Mouse (Mus musculus) embryonic facial prominence, embryonic 14.5 days (tissue): ENCODE measurements around the gene 1700125H20Rik. TPM values are rescaled to one million over a fixed set of nuclear protein-coding genes. Genes with fewer than 3 reads are reported as not detected.

Source experiments
- ATAC-seq: fragments of 200-750 bp; cut with Nextera tagmentation; 2 replicates; pipeline ENCODE4 v1.8.0; 2017; ENCODE audit warnings: low read depth, moderate number of reproducible peaks, moderate TSS enrichment
- DNase-seq: peaks from one replicate; pipeline ENCODE4 v3.0.0-alpha.2; 2015; ENCODE audit warnings: low spot score
- H3K27ac ChIP-seq: fragments of 300-500 bp; sonication (generic); replicated peaks from 2 replicates; pipeline ENCODE4 v1.5.1; 2014; ENCODE audit warnings: low read depth, mild to moderate bottlenecking, low read length, moderate library complexity
- H3K27me3 ChIP-seq: fragments of 300-500 bp; sonication (generic); replicated peaks from 2 replicates; pipeline ENCODE4 v1.6.1; 2014; ENCODE audit warnings: low read length; ENCODE audit not compliant: control insufficient read depth, insufficient read depth
- H3K36me3 ChIP-seq: fragments of 300-500 bp; sonication (generic); 2 replicates; pipeline ENCODE4 v1.6.1; 2014; ENCODE audit warnings: low read length, mixed read lengths; ENCODE audit not compliant: control insufficient read depth, insufficient read depth
- H3K4me1 ChIP-seq: fragments of 300-500 bp; sonication (generic); 2 replicates; pipeline ENCODE4 v1.6.1; 2014; ENCODE audit warnings: antibody characterized with exemption, low read length; ENCODE audit not compliant: control insufficient read depth, insufficient read depth
- H3K4me2 ChIP-seq: fragments of 300-500 bp; sonication (generic); 2 replicates; pipeline ENCODE4 v1.6.1; 2014; ENCODE audit warnings: low read depth, mild to moderate bottlenecking, low read length, moderate library complexity, mixed read lengths
- H3K4me3 ChIP-seq: fragments of 300-500 bp; sonication (generic); 2 replicates; pipeline ENCODE4 v1.5.1; 2014; ENCODE audit warnings: low read depth, mild to moderate bottlenecking, low read length
- H3K9ac ChIP-seq: fragments of 300-500 bp; sonication (generic); 2 replicates; pipeline ENCODE4 v1.6.1; 2014; ENCODE audit warnings: low read depth, mild to moderate bottlenecking, low read length, moderate library complexity, mixed read lengths
- H3K9me3 ChIP-seq: fragments of 300-500 bp; sonication (generic); 2 replicates; pipeline ENCODE4 v1.6.1; 2016; ENCODE audit warnings: low read length; ENCODE audit not compliant: control insufficient read depth
- WGBS: fragments of 180-500 bp; shearing (Covaris S2); extraction: QIAGEN DNeasy Blood & Tissue Kit; methylation state at CpG from one replicate; pipeline ENCODE4 v1.1.7; 2014; 5-methylcytosine and 5-hydroxymethylcytosine counted together
- polyA plus RNA-seq: library from polyadenylated mRNA; unstranded; fragments of >200 nt; fragmentation: Nextera tagmentation; extraction: Ambion mirVana; gene quantifications from 2 replicates; pipeline ENCODE4 v1.2.1, GENCODE M21; 2014

1700125H20Rik gene
- polyA plus RNA-seq, 1 experiment from 2014 or later = 0.96 TPM

DNA sequence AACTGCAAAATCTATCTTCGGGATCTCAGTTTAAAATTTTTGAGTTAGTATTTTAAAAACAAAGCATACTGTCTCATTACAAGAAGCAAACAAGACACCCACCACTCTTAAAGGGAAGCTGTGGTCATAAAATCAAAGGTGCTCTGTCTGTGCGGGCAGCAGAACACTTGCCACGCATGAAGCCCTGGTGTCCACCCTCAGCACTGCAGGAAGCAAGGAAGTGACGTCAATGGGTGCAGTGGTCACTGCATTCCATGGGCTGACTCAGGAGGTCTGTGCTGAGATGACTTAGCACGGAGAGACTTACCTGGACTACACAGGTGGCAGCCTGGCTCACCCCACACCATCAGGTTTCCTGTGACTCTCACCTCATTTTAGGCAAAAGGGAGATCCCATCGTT, 7.6 kb downstream of the 1700125H20Rik start:
- ATAC-seq (no peak), DNase-seq (no peak)
- 78% methylated on average over 6 of the region's 6 CpGs for WGBS
- Histone ChIP-seq H3K27ac (no peak overlapping the region), H3K4me2 (no peak overlapping the region), H3K9ac (no peak overlapping the region), H3K4me1 (no peaks in the 10 kb centered on the region), H3K27me3 (no peaks in the 10 kb centered on the region), H3K4me3 (no peak overlapping the region), H3K9me3 (no peaks in the 10 kb centered on the region), H3K36me3 (no peaks in the 10 kb centered on the region)

DNA sequence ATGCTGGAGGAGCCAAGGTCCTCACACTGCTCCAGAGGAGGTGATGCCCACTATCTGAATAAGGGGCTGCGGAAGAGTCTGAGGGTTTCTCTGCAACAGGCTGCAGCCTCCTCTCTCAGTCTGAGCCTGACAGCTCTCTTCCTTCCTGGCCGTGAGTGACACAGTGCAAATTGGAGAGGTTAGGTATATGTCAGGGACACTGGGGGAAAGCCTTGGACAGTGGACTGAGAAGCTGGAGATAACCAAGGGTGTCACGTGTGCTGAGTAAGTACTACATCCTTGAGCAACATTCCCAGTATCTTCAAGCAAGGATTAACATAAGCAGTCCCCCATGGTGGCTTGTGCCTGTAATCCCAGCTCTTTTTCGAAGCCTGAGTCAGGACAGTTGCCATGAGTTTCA, 8.2 kb downstream of the 1700125H20Rik start:
- Histone ChIP-seq H3K36me3 (no peaks in the 10 kb centered on the region), H3K27ac (no peak overlapping the region), H3K4me3 (no peak overlapping the region), H3K27me3 (no peaks in the 10 kb centered on the region), H3K4me1 (no peaks in the 10 kb centered on the region), H3K4me2 (no peak overlapping the region), H3K9me3 (no peaks in the 10 kb centered on the region), H3K9ac (no peak overlapping the region)
- ATAC-seq (no peak), DNase-seq (no peak)
- WGBS = 87% methylated on average over 4 of the region's 4 CpGs

DNA sequence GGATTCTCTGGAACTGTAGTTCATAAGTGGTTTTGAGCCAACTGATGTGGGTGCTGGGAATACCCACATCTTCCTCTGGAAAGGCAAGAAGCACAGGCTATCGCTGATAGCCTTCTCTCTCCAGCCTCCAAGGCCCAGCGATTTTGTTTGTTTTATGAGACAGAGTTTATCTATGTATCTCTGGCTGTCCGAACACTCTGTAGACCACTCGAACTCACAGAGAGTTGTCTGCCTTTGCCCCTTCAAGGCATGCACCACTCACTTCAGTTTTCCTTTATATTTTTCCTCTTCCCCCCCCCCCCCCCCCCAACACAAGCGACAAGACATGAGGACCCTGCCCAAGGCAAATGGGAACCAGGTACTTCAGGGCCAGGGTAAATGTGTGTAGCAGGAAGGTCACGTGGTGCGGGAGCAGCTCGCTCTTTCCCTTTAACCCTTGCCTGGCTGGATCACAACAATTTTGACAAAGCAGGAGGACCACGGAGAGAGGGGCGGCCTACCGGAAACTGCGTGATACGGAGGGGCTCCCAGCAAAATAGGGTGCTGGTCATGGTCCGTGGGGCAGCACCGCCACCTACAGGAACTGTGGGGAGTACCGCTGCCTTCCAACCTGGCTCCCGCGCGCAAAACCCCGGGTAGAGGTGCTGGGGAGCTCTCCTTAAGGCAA, 12.5 kb downstream of the 1700125H20Rik start:
- peak overlapping the region; percentile 39 for H3K4me3 ChIP-seq
- peak; percentile 93 for DNase-seq
- WGBS = 6% methylated on average over 20 of the region's 20 CpGs
- no peaks in the 10 kb centered on the region for H3K36me3 ChIP-seq
- H3K4me2 ChIP-seq = peak overlapping the region; percentile 63
- H3K27ac ChIP-seq = peak overlapping the region; percentile 46; the same call in 1 of the 2 replicates
- peak; percentile 96 for ATAC-seq
- no peaks in the 10 kb centered on the region for H3K4me1 ChIP-seq
- no peaks in the 10 kb centered on the region for H3K27me3 ChIP-seq
- H3K9ac ChIP-seq = peak overlapping the region; percentile 51
- H3K9me3 ChIP-seq = no peaks in the 10 kb centered on the region

DNA sequence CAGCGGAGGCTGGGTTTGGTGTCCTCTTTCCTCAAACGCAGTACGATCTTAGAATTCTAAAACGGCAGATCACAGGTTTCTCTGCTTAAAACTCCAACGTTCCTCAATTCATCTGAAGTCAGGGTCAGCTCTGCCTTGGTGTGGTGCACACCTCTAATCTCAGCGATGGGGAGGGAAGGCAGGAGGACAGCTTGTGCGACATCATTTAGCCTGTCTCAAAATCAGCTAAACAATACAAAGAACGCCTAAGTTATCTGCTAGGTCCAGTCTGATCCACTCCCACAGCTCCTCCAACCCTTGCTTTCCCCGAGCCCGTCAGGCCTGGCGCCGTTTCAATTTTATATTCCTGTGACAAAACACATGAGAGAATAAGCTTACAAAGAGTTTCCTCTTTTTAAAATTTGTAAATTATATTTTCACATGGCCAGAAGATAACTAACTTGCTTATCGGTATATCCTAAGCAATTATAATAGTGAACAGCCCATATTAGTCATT, 13.1 kb downstream of the 1700125H20Rik start:
- Histone ChIP-seq H3K36me3 (peaks cover 2% of the 10 kb centered on the region), H3K9me3 (no peaks in the 10 kb centered on the region), H3K27ac (peak overlapping the region; percentile 46; the same call in 1 of the 2 replicates), H3K9ac (peak overlapping the region; percentile 51), H3K27me3 (no peaks in the 10 kb centered on the region), H3K4me3 (peak overlapping the region; percentile 39), H3K4me2 (peak overlapping the region; percentile 63), H3K4me1 (no peaks in the 10 kb centered on the region)
- ATAC-seq (peak; percentile 7; the same call in 1 of the 2 replicates), DNase-seq (peak; percentile 5)
- 19% methylated on average over 13 of the region's 13 CpGs for WGBS

DNA sequence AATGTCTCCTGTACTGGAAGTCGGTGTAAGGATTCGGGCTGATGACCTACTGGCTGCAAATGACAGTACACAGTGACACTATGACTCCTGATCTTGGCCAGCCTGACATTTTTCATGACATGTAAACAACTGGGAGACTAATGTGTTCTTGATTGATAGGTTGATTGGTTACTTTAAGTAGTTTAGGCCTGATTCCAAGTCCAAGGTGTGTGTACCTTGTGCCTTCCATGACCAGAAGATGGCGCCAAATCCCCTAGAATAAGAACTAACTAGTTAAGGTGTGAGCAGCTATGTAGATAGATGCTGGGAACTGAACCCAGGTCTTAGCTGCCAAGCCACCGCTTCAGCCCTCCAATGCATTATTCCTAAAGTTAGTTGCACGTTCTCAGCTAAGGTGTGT, 13.9 kb downstream of the 1700125H20Rik start:
- ATAC-seq = no peak
- Histone ChIP-seq H3K4me2 (no peak overlapping the region), H3K27ac (no peak overlapping the region), H3K4me1 (no peaks in the 10 kb centered on the region), H3K4me3 (no peak overlapping the region), H3K36me3 (peaks cover 9% of the 10 kb centered on the region), H3K9me3 (no peaks in the 10 kb centered on the region), H3K9ac (no peak overlapping the region), H3K27me3 (no peaks in the 10 kb centered on the region)
- DNase-seq = peak; percentile 47
- WGBS = 67% methylated on average over 5 of the region's 5 CpGs

DNA sequence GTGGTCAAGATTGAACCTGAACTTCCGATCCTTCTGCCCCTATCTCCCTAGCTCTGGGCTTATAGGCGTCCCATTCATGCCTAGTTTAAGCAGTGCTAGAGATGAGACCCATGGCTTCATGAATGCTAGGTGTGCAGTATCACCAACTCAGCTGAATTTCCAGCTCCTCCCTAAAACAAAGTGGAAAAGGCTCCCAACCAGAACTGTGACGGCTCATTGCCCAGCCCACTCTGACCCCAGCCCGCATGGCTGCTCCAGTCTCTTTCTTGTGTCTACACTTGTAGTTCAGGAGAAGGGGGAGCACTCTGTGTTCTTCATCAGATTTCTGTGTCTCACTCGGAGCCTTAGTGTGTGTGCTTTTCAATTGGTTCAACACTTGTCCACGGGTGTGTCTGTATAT, 14.6 kb downstream of the 1700125H20Rik start:
- no peaks in the 10 kb centered on the region for H3K9me3 ChIP-seq
- H3K4me1 ChIP-seq = no peaks in the 10 kb centered on the region
- no peak for DNase-seq
- no peaks in the 10 kb centered on the region for H3K27me3 ChIP-seq
- no peak overlapping the region for H3K4me2 ChIP-seq
- 90% methylated on average over 6 of the region's 6 CpGs for WGBS
- peaks cover 17% of the 10 kb centered on the region for H3K36me3 ChIP-seq
- no peak overlapping the region for H3K9ac ChIP-seq
- no peak overlapping the region for H3K4me3 ChIP-seq
- ATAC-seq = no peak
- H3K27ac ChIP-seq = no peak overlapping the region

GRCm38 (mm10) chr11:85189110-85189509, 18.9 kb downstream of the 1700125H20Rik start:
- Histone ChIP-seq H3K36me3 (peaks cover 57% of the 10 kb centered on the region), H3K9me3 (no peaks in the 10 kb centered on the region), H3K27ac (no peak overlapping the region), H3K9ac (no peak overlapping the region), H3K4me2 (no peak overlapping the region), H3K4me3 (no peak overlapping the region), H3K27me3 (no peaks in the 10 kb centered on the region), H3K4me1 (no peaks in the 10 kb centered on the region)
- ATAC-seq (no peak), DNase-seq (no peak)
- 93% methylated on average over 4 of the region's 4 CpGs for WGBS

- DNase-seq = no peak
- Histone ChIP-seq H3K9me3 (no peaks in the 10 kb centered on the region), H3K4me3 (no peak overlapping the region), H3K27ac (no peak overlapping the region), H3K36me3 (peaks cover 73% of the 10 kb centered on the region), H3K9ac (no peak overlapping the region), H3K4me1 (no peaks in the 10 kb centered on the region), H3K27me3 (no peaks in the 10 kb centered on the region), H3K4me2 (no peak overlapping the region)
- no peak for ATAC-seq
- WGBS = 93% methylated on average over 12 of the region's 12 CpGs
Observed at GRCm38 (mm10) chr11:85190741-85191140, 20.5 kb downstream of the 1700125H20Rik start.

DNA sequence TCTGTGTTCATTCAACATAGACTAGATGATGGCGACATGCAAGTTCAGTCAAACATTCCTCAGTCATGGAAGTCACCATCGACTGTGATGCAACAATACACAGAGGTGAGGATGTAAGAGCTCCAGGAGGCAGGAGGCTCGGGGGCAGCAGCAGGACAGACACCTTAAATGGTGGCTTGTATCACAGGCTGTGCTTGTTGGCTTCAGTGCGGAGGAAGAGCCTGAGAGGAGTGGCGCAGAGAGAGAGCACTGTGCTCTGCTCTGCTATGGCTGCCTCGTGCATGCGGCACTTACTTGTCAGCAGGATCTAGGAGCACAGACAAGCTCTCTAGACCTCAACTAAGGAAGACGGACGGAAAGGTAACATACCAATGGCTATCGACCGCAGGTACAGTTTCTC, 24.0 kb downstream of the 1700125H20Rik start:
- 96% methylated on average over 11 of the region's 11 CpGs for WGBS
- H3K36me3 ChIP-seq = peaks cover 98% of the 10 kb centered on the region
- no peak for ATAC-seq

More for the DNA sequence above, 24.0 kb downstream of the 1700125H20Rik start:
- H3K4me2 ChIP-seq = no peak overlapping the region
- H3K4me1 ChIP-seq = no peaks in the 10 kb centered on the region
- H3K9ac ChIP-seq = no peak overlapping the region
- DNase-seq = no peak
- H3K27ac ChIP-seq = no peak overlapping the region
- no peaks in the 10 kb centered on the region for H3K27me3 ChIP-seq
- H3K9me3 ChIP-seq = no peaks in the 10 kb centered on the region
- no peak overlapping the region for H3K4me3 ChIP-seq
